Mouse (Mus musculus) embryonic stem cell, embryonic (primary cell): ENCODE measurements at regions not wholly inside any gene's neighbourhood (a gene's known extent, or its start where the extent isn't known, plus 50 kb on each side); places are given as distances from the start of the nearest gene placed in this dataset.

Experiments
- CTCF ChIA-PET, 4 experiments: fragments of 300-600 bp in 2 of 4; fragments of 350-600 bp in 2 of 4; sonication (Branson Sonifier 250); formaldehyde crosslinking; loops; one replicate each; lab custom pipeline; 2022; ENCODE audit warnings: inconsistent platforms in 2 of 4; lab: Charles Lee
- POLR2A ChIA-PET, 4 experiments: fragments of 300-600 bp in 2 of 4; fragments of 350-600 bp in 2 of 4; sonication (Branson Sonifier 250); formaldehyde crosslinking; loops; one replicate each; lab custom pipeline; 2022; ENCODE audit warnings: antibody characterized with exemption in 4 of 4, inconsistent platforms in 1 of 4; lab: Charles Lee

GRCm38 (mm10) chr4:148340342-148340741 is 52.6 kb upstream of the Disp3 start:
- POLR2A ChIA-PET = interaction anchor here in 1 of 4 experiments (0.7 kb wide), 1 partner anchor 149 kb away, joined by 8 read pairs; no protein-coding TSS in a partner anchor
- CTCF ChIA-PET = interaction anchor here in 1 of 4 experiments (0.6 kb wide), 1 partner anchor 72 kb away, joined by 7 read pairs; no protein-coding TSS in a partner anchor

GRCm38 (mm10) chr4:148337890-148338880 is 50.4 kb upstream of the Disp3 start:
- CTCF ChIA-PET = interaction anchor here in 3 of 4 experiments (0.5 to 1.1 kb wide), 11 partner anchors 12 to 271 kb away, joined by 3 to 17 read pairs (median 3); partner anchors contain the start of gene Disp3 (in 1 of the 3)
- POLR2A ChIA-PET = interaction anchor here in 1 of 4 experiments (0.5 kb wide), 1 partner anchor 146 kb away, joined by 3 read pairs; no protein-coding TSS in a partner anchor
